Mouse (Mus musculus): ENCODE data around the gene Cd2bp2.
"Not testable (repeated sequence)": the region's sequence is repeated elsewhere in the genome, so short reads cannot be mapped to it uniquely, and the experiment has no call there.

Cd2bp2 gene

GRCm38 (mm10) chr7:127194011-127194632 lies 1.7 kb downstream of the Cd2bp2 start:
- no peak for DNase-seq (ENCODE audit: extremely low read depth, insufficient read length, low spot score)

- no peak for DNase-seq (ENCODE audit: extremely low read depth, insufficient read length, low spot score)
Measured at GRCm38 (mm10) chr7:127192989-127193388, 2.9 kb downstream of the Cd2bp2 start.

GRCm38 (mm10) chr7:127190672-127191071 lies 5.2 kb downstream of the Cd2bp2 start:
- DNase-seq (ENCODE audit: extremely low read depth, insufficient read length, low spot score), result no peak

- no peak for DNase-seq (ENCODE audit: extremely low read depth, insufficient read length, low spot score)
Measured at GRCm38 (mm10) chr7:127188305-127189276, 7.3 kb downstream of the Cd2bp2 start.

DNA sequence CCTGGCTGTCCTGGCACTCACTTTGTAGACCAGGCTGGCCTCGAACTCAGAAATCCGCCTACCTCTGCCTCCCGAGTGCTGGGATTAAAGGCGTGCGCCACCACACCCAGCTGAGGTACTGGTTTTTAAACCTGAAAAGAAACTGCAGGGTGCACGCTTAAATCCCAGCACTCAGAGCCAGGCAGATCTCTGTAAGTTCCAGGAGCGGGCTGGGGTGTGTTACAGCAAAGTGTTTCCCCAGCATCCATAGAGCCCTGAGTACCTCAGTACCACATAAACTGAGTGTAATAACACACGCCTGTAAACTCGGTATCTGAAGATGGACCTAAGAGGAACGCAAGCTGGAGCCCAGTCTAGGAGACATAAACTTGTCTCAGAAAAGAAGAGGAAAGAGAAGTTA lies 8.5 kb downstream of the Cd2bp2 start:
- no peak for DNase-seq (ENCODE audit: extremely low read depth, insufficient read length, low spot score)

- DNase-seq (ENCODE audit: extremely low read depth, insufficient read length, low spot score), result no peak
Measured at GRCm38 (mm10) chr7:127185601-127186000, 10.2 kb downstream of the Cd2bp2 start.

DNA sequence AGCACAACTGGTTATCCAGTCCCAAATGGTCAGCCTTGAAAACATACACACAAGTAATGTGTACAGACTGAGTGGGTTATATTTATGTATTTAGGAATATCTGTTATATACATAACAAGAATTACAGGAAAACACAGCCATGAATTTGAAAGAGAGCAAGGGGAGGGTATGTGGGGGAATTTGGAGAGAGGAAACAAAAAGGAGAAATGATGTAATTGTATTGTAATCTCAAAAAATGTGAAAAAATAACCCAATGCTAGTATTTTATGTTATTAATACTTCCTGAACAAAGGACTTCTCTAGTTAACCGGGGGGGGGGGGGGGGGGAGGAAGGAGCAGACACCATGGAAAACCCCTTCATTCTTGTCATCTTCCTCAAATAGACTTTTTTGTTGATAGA lies 11.1 kb downstream of the Cd2bp2 start:
- DNase-seq (ENCODE audit: extremely low read depth, insufficient read length, low spot score), result no peak

- DNase-seq (ENCODE audit: extremely low read depth, insufficient read length, low spot score), result no peak
Measured at GRCm38 (mm10) chr7:127183828-127184227, 12.0 kb downstream of the Cd2bp2 start.

DNA sequence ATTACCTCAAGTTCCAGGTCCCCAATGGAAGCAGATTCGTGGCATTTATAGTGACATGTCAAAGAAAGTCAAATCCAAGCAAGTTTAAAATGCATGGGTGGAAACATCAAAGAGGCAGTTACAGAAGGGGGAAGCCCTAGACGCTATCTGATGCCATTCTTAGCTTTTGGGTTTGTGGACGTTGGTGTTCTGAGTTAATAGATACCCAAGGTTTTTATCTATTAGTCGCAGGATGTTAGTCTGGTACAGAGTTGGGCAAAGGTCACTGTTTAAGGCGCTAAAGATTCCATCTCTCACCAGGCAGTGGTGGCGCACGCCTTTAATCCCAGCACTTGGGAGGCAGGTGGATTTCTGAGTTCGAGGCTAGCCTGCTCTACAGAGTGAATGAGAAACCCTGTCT lies 12.5 kb downstream of the Cd2bp2 start:
- no peak for DNase-seq (ENCODE audit: extremely low read depth, insufficient read length, low spot score)

- not testable (repeated sequence) for DNase-seq (ENCODE audit: extremely low read depth, insufficient read length, low spot score)
Measured at GRCm38 (mm10) chr7:127181724-127182123, 14.1 kb downstream of the Cd2bp2 start.

DNA sequence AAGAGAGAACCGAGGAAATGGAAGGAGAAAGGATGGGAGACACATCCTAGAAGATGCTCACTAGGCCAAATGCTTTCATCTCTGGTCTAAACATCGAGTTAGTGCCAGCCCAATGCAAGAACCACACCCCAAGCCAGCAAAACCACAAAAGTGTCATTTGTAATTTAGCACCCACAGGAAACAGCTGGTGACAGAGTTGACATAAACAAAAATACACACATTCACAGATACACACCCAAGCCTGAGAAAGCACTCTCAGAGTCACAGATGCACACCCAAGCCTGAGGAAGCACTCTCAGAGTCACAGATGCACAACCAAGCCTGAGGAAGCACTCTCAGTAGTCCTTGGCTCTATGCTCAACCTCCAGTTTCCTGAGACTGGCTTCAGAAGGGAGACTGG lies 15.1 kb downstream of the Cd2bp2 start:
- DNase-seq (ENCODE audit: extremely low read depth, insufficient read length, low spot score), result no peak

GRCm38 (mm10) chr7:127176937-127177336 lies 18.9 kb downstream of the Cd2bp2 start:
- no peak for DNase-seq (ENCODE audit: extremely low read depth, insufficient read length, low spot score)

GRCm38 (mm10) chr7:127166501-127166900 lies 29.3 kb downstream of the Cd2bp2 start:
- no peak for DNase-seq (ENCODE audit: extremely low read depth, insufficient read length, low spot score)

- DNase-seq (ENCODE audit: extremely low read depth, insufficient read length, low spot score), result no peak
Measured at GRCm38 (mm10) chr7:127165607-127166493, 30.0 kb downstream of the Cd2bp2 start.

DNA sequence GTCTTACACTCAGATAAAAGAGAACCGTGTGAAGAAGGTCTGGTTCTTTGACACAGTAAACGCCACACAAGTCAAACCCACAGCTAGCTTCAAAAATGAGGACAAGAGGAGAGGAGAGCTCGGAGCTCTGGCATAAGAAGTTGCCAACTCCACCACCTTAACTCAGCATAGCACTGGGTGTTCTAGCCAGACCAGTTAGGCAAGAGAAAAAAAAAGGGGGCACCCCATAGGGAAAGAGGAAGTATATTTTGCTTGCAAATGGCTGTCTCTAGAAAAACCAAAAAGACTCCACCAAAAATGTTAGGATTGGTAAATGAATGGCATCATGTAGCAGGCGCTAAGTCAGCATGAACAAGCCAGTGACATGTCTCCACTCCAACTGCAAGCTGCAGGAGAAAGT lies 31.8 kb downstream of the Cd2bp2 start:
- DNase-seq (ENCODE audit: extremely low read depth, insufficient read length, low spot score), result no peak

- no peak for DNase-seq (ENCODE audit: extremely low read depth, insufficient read length, low spot score)
Measured at GRCm38 (mm10) chr7:127162546-127162945, 33.3 kb downstream of the Cd2bp2 start.

GRCm38 (mm10) chr7:127157548-127157947 lies 38.3 kb downstream of the Cd2bp2 start:
- DNase-seq (ENCODE audit: extremely low read depth, insufficient read length, low spot score), result peak; percentile 64

DNA sequence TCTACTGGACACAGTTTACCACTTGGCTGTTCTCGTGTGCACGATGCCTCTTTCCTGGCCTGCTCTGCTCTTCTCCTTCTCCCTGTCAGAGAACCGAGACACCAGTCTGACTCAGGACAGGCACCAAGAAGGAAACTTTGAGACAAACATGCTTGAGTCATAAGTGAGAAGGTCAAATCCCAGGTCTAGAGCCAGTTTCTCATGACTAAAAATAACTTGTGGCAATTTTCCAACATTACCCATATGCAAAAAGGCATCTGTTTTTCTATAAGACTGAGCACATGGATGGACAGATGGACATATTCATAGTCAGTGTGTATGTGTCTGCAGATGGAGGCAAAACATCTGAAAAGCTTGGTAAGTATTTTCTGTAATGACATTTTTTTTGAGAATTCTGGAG lies 42.4 kb downstream of the Cd2bp2 start:
- peak; percentile 37 for DNase-seq (ENCODE audit: extremely low read depth, insufficient read length, low spot score)

DNA sequence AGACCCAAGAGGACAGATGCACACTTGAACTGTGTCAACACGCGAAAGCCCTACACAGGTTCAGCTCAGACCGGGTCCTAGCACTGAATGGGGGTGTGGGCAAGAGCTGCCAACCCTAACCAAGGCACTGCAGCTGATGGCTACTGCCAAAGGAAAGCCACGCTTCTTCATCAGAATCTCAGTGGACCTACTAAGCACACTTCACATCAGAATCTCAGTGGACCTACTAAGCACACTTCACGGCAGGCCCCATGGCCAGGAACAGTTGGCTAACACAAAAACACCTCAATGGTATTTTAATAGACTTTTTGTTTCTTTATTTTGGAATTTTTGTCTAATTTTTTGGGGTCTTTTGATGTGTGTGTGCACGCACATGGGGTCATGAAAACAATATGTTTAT lies 43.4 kb downstream of the Cd2bp2 start:
- no peak for DNase-seq (ENCODE audit: extremely low read depth, insufficient read length, low spot score)

GRCm38 (mm10) chr7:127147901-127148300 lies 47.9 kb downstream of the Cd2bp2 start:
- DNase-seq (ENCODE audit: extremely low read depth, insufficient read length, low spot score), result no peak

DNA sequence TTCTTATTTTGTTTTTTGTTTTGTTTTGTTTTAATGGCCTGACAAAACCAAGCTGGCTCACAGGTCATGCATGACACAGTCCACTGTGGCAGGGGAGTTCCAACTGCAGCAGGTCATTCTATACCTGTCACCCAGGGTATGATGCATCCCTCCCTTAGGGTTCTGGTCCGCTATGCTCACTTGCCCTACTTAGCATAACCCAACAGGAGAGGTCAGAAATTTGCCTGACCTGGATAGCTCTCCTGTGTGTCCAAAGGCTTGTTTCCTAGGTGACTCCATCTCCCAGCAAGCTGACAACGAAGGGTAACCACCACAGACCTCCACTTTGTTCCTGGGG lies 49.6 kb downstream of the Cd2bp2 start:
- no peak for DNase-seq (ENCODE audit: extremely low read depth, insufficient read length, low spot score)
